Mouse (Mus musculus) neural tube, embryonic 13.5 days (tissue): ENCODE results near the gene Zfp748. TPM values are rescaled to one million over a fixed set of nuclear protein-coding genes. Genes with fewer than 3 reads are reported as not detected.
A peak's percentile ranks its signal among the peaks of the same experiment; 100 is the strongest.

ENCODE experiments used
- ATAC-seq: fragments of 200-750 bp; cut with Nextera tagmentation; 2 replicates; pipeline ENCODE4 v1.8.0; 2017; ENCODE audit warnings: low read depth, mild to moderate bottlenecking, moderate TSS enrichment, moderate library complexity
- H3K27ac ChIP-seq: fragments of 300-500 bp; sonication (generic); replicated peaks from 2 replicates; pipeline ENCODE4 v1.5.1; 2015; ENCODE audit warnings: moderate library complexity, mild to moderate bottlenecking, inconsistent platforms
- H3K27me3 ChIP-seq: fragments of 300-500 bp; sonication (generic); 2 replicates; pipeline ENCODE4 v1.6.1; 2015; ENCODE audit warnings: mild to moderate bottlenecking, inconsistent platforms
- H3K36me3 ChIP-seq: fragments of 300-500 bp; sonication (generic); 2 replicates; pipeline ENCODE4 v1.6.1; 2015; ENCODE audit warnings: mild to moderate bottlenecking, inconsistent platforms
- H3K4me1 ChIP-seq: fragments of 300-500 bp; sonication (generic); replicated peaks from 2 replicates; pipeline ENCODE4 v1.6.1; 2015; ENCODE audit warnings: inconsistent platforms
- H3K4me2 ChIP-seq: fragments of 300-500 bp; sonication (generic); 2 replicates; pipeline ENCODE4 v1.6.1; 2015; ENCODE audit warnings: inconsistent platforms, mild to moderate bottlenecking, moderate library complexity
- H3K4me3 ChIP-seq: fragments of 300-500 bp; sonication (generic); 2 replicates; pipeline ENCODE4 v1.5.1; 2015; ENCODE audit warnings: mild to moderate bottlenecking, inconsistent platforms
- H3K9ac ChIP-seq: fragments of 300-500 bp; sonication (generic); 2 replicates; pipeline ENCODE4 v1.6.1; 2015; ENCODE audit warnings: moderate library complexity, mild to moderate bottlenecking, inconsistent platforms
- H3K9me3 ChIP-seq: fragments of 300-500 bp; sonication (generic); 2 replicates; pipeline ENCODE4 v1.6.1; 2016; ENCODE audit warnings: inconsistent platforms
- WGBS: fragments of 180-500 bp; shearing (Covaris S2); methylation state at CpG from one replicate; pipeline ENCODE4 v1.1.7; 2015; 5-methylcytosine and 5-hydroxymethylcytosine counted together
- polyA plus RNA-seq: library from polyadenylated mRNA; unstranded; fragments of >200 nt; fragmentation: Nextera tagmentation; extraction: Ambion mirVana; gene quantifications from 2 replicates; pipeline ENCODE4 v1.2.1, GENCODE M21; 2015

Zfp748 gene
- 14.0 and 15.5 TPM in 2 replicates for polyA plus RNA-seq

DNA sequence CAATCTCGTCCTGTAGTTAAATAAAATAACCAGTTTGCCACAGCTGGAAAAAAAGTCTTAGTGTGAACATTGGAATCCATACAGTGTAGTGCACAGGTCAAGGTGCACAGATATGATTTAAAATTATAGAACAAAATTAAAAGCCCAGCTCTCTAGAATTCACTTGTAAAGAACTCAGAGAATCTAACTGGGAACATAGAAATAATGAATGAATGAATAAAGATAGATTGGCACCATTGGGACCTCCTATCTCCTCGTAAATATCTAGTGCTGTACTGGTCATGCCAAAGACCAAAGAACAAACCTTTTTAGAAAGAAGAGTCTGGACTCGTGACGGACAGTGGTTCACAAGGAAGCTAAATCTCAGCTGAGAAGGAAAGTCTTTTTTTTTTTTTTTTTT is at the start of gene Zfp748:
Zfp748 (minus strand) TSS at position 101 of the 400 bp plus-strand sequence.
- peak within 1 kb of the TSS; percentile 85 for H3K9ac ChIP-seq
- 77% methylated on average over 4 of the region's 4 CpGs for WGBS
- H3K27me3 ChIP-seq, result 0 out of 2 replicates have a peak, but pooled peaks cover 4% of the 10 kb centered on the region
- ATAC-seq, result no peak
- peak within 1 kb of the TSS; percentile 72 for H3K4me2 ChIP-seq
- H3K4me3 ChIP-seq, result peak within 1 kb of the TSS; percentile 80
- H3K36me3 ChIP-seq, result no peaks in the 10 kb centered on the region
- H3K9me3 ChIP-seq, result no peaks in the 10 kb centered on the region
- H3K4me1 ChIP-seq, result peaks cover 28% of the 10 kb centered on the region
- peak within 1 kb of the TSS; percentile 82 for H3K27ac ChIP-seq

DNA sequence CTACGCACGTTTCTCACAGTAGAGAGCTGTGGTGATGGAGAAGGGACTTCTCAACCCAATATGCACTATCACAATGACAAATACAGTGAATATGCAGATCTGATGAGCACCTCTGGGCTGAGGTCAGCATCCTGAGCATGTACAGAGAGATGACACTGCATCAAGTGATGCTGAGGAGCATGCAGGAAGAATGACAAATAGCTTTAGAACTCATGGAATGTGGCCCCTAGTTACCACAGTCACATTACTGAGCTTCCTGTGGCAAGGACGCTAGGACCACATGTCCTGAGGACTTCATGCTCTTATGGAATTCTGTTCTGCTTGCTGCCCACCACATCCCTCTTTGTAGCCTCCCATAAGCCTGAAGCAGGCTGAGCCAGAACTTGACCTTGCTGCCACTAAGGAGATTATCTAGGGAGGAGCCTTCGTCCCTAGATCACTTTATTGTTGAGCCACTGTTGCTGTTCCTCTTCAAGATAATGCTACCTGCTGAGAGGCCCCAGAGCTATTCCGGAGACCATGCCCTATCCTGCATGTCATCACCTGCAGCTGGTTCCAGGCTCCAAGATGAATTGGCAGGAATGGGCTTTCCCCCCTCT is 19.1 kb upstream of the Zfp748 start:
- no peak overlapping the region for H3K4me2 ChIP-seq

DNA sequence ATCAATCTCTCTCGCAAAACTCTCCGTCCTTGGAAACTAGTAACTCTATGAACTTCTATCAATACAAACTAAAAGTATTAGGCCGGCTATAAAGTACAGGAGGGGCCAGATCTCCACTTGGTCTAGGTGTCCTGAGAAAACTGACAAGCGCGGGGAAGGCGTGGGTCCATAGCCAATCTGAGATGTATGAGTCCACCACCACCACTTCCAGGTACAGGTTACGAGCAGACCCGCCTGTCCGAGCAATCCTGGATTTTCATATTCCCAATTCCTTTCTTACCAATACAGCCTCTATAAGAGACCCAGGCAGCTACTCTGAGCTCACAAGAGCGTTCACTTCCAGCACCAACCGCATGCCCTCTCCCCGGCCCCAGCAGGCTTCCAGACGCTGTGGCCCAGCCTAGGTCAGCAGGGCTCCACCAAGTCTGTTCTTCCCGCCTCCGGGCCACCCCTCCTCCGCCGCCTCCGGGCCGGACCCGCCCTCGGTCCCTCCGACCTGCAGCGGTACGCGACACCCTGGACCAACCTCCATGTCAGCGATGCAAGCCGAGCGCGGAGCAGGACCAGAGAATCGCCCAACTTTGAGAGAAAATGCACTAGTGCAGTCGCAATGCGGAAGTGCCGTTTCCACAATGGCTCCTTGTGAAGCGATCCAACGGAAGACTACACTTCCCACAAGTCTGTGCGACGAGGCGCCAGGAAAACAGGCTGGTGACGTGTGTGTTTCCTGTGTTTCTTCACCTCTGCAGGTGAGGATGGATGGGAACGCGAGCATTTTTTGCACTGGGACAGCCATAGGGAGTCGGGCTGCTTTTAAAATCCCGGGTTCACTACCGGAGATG is 904 bp downstream of the Zfp748 start:
- no peaks in the 10 kb centered on the region for H3K9me3 ChIP-seq
- ATAC-seq, result peak; percentile 100
- H3K27me3 ChIP-seq, result 0 out of 2 replicates have a peak, but pooled peaks cover 4% of the 10 kb centered on the region
- H3K36me3 ChIP-seq, result no peaks in the 10 kb centered on the region
- H3K4me1 ChIP-seq, result peaks cover 28% of the 10 kb centered on the region
- H3K4me3 ChIP-seq, result peak overlapping the region; percentile 80
- peak overlapping the region; percentile 72 for H3K4me2 ChIP-seq
- H3K9ac ChIP-seq, result peak overlapping the region; percentile 85
- under 1% methylated on average over 44 of the region's 44 CpGs for WGBS
- peak overlapping the region; percentile 82 for H3K27ac ChIP-seq

More for the DNA sequence above, 19.1 kb upstream of the Zfp748 start:
- H3K9ac ChIP-seq, result no peak overlapping the region
- no peaks in the 10 kb centered on the region for H3K36me3 ChIP-seq
- 74% methylated on average over 5 of the region's 5 CpGs for WGBS
- H3K4me1 ChIP-seq, result no peaks in the 10 kb centered on the region
- no peak overlapping the region for H3K27ac ChIP-seq
- ATAC-seq, result no peak
- H3K9me3 ChIP-seq, result no peaks in the 10 kb centered on the region
- no peaks in the 10 kb centered on the region for H3K27me3 ChIP-seq
- no peak overlapping the region for H3K4me3 ChIP-seq

GRCm38 (mm10) chr13:67545941-67546340 is 7.7 kb downstream of the Zfp748 start:
- Histone ChIP-seq H3K4me2 (no peak overlapping the region), H3K27ac (no peak overlapping the region), H3K9me3 (peaks cover 7% of the 10 kb centered on the region), H3K4me3 (no peak overlapping the region), H3K9ac (no peak overlapping the region), H3K4me1 (peaks cover 9% of the 10 kb centered on the region), H3K36me3 (peaks cover 49% of the 10 kb centered on the region), H3K27me3 (no peaks in the 10 kb centered on the region)
- WGBS, result 74% methylated on average over 1 of the region's 1 CpGs
- no peak for ATAC-seq

GRCm38 (mm10) chr13:67527049-67527730 is 26.4 kb downstream of the Zfp748 start:
- H3K4me2 ChIP-seq, result no peak overlapping the region
- no peak overlapping the region for H3K27ac ChIP-seq
- no peaks in the 10 kb centered on the region; the same call in 1 of the 2 replicates for H3K27me3 ChIP-seq
- ATAC-seq, result no peak
- no peak overlapping the region for H3K4me3 ChIP-seq
- no peaks in the 10 kb centered on the region for H3K36me3 ChIP-seq
- 62% methylated on average over 3 of the region's 3 CpGs for WGBS
- no peaks in the 10 kb centered on the region for H3K9me3 ChIP-seq
- no peak overlapping the region for H3K9ac ChIP-seq
- peaks cover 29% of the 10 kb centered on the region for H3K4me1 ChIP-seq

DNA sequence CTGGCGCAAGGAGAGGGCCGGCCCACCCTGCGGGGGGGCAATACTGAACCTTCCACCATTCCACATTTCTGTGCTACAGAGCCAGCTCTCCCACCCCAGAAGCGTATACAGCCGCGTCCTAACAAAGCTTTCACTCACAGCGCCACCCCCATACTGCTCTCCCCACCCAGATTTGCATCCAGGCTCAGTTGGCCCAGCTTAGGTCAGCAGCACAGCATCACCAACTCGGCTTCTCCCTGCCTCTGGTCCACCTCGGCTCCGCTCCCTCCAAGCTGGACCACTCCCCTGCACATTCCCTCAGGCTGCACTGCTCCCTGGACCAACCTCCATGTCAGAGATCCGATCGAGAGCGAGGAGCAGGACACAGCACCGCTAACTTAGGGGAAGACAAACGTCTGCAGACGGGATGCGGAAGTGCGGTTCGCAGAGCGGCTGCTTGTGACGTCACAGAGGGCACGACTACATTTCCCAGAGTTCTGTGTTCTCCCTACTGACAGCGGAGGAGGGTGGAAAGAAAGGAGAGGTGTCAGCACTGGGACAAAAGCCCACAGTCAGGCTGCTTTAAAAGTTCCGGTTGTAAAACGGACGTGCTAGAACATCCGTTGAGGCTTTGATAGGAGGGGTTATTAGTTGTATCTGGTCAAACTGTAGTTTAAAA is 27.7 kb downstream of the Zfp748 start, which contains the start of the genes Gm26965 and Zfp87:
Gm26965 (minus strand) TSS at position 399 of the 658 bp plus-strand sequence.
Zfp87 (minus strand) TSS at position 425 of the 658 bp plus-strand sequence.
- peaks cover 29% of the 10 kb centered on the region for H3K4me1 ChIP-seq
- H3K27me3 ChIP-seq, result no peaks in the 10 kb centered on the region; the same call in 1 of the 2 replicates
- under 1% methylated on average over 27 of the region's 27 CpGs for WGBS
- H3K4me2 ChIP-seq, result peak within 1 kb of the TSS; percentile 95
- H3K9me3 ChIP-seq, result no peaks in the 10 kb centered on the region
- H3K4me3 ChIP-seq, result peak within 1 kb of the TSS; percentile 91
- peak; percentile 99 for ATAC-seq
- peak within 1 kb of the TSS; percentile 91 for H3K9ac ChIP-seq
- H3K27ac ChIP-seq, result peak within 1 kb of the TSS; percentile 84
- H3K36me3 ChIP-seq, result peaks cover 7% of the 10 kb centered on the region

- Histone ChIP-seq H3K4me1 (peaks cover 8% of the 10 kb centered on the region), H3K9ac (no peak overlapping the region), H3K27ac (no peak overlapping the region), H3K9me3 (no peaks in the 10 kb centered on the region), H3K4me2 (peak overlapping the region; percentile 76; the same call in 1 of the 2 replicates), H3K4me3 (no peak overlapping the region), H3K36me3 (peaks cover 3% of the 10 kb centered on the region), H3K27me3 (no peaks in the 10 kb centered on the region)
- 80% methylated on average over 1 of the region's 1 CpGs for WGBS
- ATAC-seq, result peak; percentile 28; the same call in 1 of the 2 replicates
These were observed 52.7 kb downstream of the Zfp748 start for GRCm38 (mm10) chr13:67500908-67501307.

DNA sequence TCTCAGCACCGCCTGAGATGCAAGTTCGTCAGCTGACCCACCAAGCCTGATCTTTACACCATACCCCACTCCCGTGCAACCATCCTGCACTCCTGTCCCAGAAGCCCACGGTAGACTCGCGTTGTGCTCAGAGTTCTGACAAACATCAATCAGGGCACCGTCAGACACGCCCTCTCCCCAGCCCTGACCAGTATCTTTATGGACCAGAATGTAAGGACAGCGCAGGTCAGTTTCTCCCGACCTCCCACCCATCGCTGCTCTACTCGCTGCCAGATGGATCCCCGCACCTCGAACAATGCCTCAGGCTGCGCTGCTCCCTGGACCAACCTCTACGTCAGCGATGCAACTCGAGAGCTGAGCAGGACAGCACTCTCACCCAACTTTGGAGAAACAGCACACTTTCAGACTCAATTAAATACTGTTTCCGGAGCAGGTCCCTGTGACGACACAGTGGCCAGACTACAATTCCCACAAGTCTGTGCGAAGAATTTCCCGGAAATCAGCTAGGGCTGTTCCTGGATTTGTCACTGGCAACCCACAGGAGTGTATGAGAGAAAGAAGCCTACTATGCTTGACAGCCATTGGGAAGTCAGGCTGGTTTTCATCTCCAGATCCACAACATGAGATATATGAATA is 53.4 kb downstream of the Zfp748 start, which contains the start of gene Zfp58:
Zfp58 (minus strand) TSS at position 472 of the 636 bp plus-strand sequence.
- WGBS, result under 1% methylated on average over 22 of the region's 22 CpGs
- Histone ChIP-seq H3K9me3 (no peaks in the 10 kb centered on the region), H3K27ac (peak within 1 kb of the TSS; percentile 46; the same call in 1 of the 2 replicates), H3K4me2 (peak within 1 kb of the TSS; percentile 76), H3K4me3 (peak within 1 kb of the TSS; percentile 83), H3K4me1 (peaks cover 8% of the 10 kb centered on the region), H3K36me3 (peaks cover 9% of the 10 kb centered on the region), H3K27me3 (no peaks in the 10 kb centered on the region), H3K9ac (peak within 1 kb of the TSS; percentile 82)
- ATAC-seq, result peak; percentile 98

- Histone ChIP-seq H3K9me3 (peaks cover 16% of the 10 kb centered on the region), H3K4me1 (peaks cover 8% of the 10 kb centered on the region), H3K9ac (no peak overlapping the region), H3K27me3 (no peaks in the 10 kb centered on the region), H3K36me3 (peaks cover 52% of the 10 kb centered on the region), H3K4me2 (no peak overlapping the region), H3K4me3 (no peak overlapping the region), H3K27ac (no peak overlapping the region)
- 97% methylated on average over 1 of the region's 1 CpGs for WGBS
- no peak for ATAC-seq
These were observed 58.0 kb downstream of the Zfp748 start for GRCm38 (mm10) chr13:67495631-67496030.
